Mouse (Mus musculus) limb, embryonic 14.5 days (tissue): ENCODE results near the gene Srarp. TPM values are rescaled to one million over a fixed set of nuclear protein-coding genes. Genes with fewer than 3 reads are reported as not detected.

Experiments used
- ATAC-seq: fragments of 200-750 bp; cut with Nextera tagmentation; 2 replicates; pipeline ENCODE4 v1.8.0; 2017; ENCODE audit warnings: low read depth, moderate number of reproducible peaks, moderate TSS enrichment; ENCODE audit not compliant: low FRiP score
- DNase-seq: peaks from one replicate; pipeline ENCODE4 v3.0.0-alpha.2; 2015; ENCODE audit warnings: low spot score
- H3K27ac ChIP-seq: fragments of 300-500 bp; sonication (generic); replicated peaks from 2 replicates; pipeline ENCODE4 v1.5.1; 2014; ENCODE audit warnings: low read depth, mild to moderate bottlenecking, low read length, moderate library complexity, mixed read lengths
- H3K27me3 ChIP-seq: fragments of 300-500 bp; sonication (generic); 2 replicates; pipeline ENCODE4 v1.6.1; 2014; ENCODE audit warnings: low read length, mixed read lengths; ENCODE audit not compliant: control insufficient read depth, insufficient read depth
- H3K36me3 ChIP-seq: fragments of 300-500 bp; sonication (generic); 2 replicates; pipeline ENCODE4 v1.6.1; 2014; ENCODE audit warnings: mild to moderate bottlenecking, low read length, moderate library complexity, mixed read lengths; ENCODE audit not compliant: control insufficient read depth, insufficient read depth
- H3K4me1 ChIP-seq: fragments of 300-500 bp; sonication (generic); 2 replicates; pipeline ENCODE4 v1.6.1; 2014; ENCODE audit warnings: antibody characterized with exemption, low read length, mixed read lengths; ENCODE audit not compliant: control insufficient read depth, insufficient read depth
- H3K4me2 ChIP-seq: fragments of 300-500 bp; sonication (generic); replicated peaks from 2 replicates; pipeline ENCODE4 v1.6.1; 2014; ENCODE audit warnings: low read depth, mild to moderate bottlenecking, low read length, moderate library complexity; ENCODE audit not compliant: severe bottlenecking
- H3K4me3 ChIP-seq: fragments of 300-500 bp; sonication (generic); replicated peaks from 2 replicates; pipeline ENCODE4 v1.5.1; 2014; ENCODE audit warnings: low read length
- H3K9ac ChIP-seq: fragments of 300-500 bp; sonication (generic); 2 replicates; pipeline ENCODE4 v1.6.1; 2014; ENCODE audit warnings: mild to moderate bottlenecking, low read depth, low read length, moderate library complexity; ENCODE audit not compliant: severe bottlenecking
- H3K9me3 ChIP-seq: fragments of 300-500 bp; sonication (generic); 2 replicates; pipeline ENCODE4 v1.6.1; 2016; ENCODE audit warnings: low read length; ENCODE audit not compliant: control insufficient read depth
- POLR2A ChIP-seq: fragments of 200-500 bp; IDR thresholded peaks from 2 replicates; pipeline ENCODE4 v1.8.0; 2012; ENCODE audit warnings: inconsistent platforms, mild to moderate bottlenecking, moderate library complexity, borderline replicate concordance; ENCODE audit not compliant: insufficient read depth, insufficient read length; ENCODE audit errors: extremely low read depth
- WGBS: fragments of 180-500 bp; shearing (Covaris S2); extraction: QIAGEN DNeasy Blood & Tissue Kit; methylation state at CpG from one replicate; pipeline ENCODE4 v1.1.7; 2014; 5-methylcytosine and 5-hydroxymethylcytosine counted together
- polyA plus RNA-seq, 2 experiments: library from polyadenylated mRNA; depleted of rRNA in 1 of 2; stranded (reverse) in 1 of 2; unstranded in 1 of 2; fragments of >200 nt; fragmentation: Nextera tagmentation in 1 of 2; extraction: Ambion mirVana in 1 of 2; gene quantifications; 2 replicates each; pipeline versions ENCODE4 v1.2.1 to v1.2.3; 2012 to 2014

The Srarp gene
- polyA plus RNA-seq (2012; rRNA removed) (not detected in 2 replicates), polyA plus RNA-seq (2014; fragmentation: Nextera tagmentation; extraction: Ambion mirVana) (not detected in 2 replicates)

DNA sequence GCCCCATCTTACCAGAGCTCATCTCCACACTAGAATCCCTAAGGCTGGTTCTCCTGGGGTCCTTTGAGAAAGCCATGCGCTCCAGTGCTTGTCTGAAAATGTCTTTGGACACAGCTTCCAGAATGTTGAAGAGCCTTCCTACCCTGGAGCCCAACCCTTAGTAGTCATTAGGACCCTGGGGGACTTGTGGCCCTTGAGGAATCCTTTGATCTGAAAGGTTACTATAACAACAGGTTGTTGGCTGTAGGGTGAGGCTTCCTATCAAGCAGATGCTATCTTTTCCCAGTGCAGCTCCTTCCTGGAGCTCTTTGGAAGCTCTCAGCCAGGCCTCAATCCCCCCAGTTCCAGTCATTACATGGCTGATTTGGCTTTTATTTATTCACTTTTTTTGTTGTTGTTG lies at the start of gene Srarp:
Gene Srarp (minus strand): TSS at position 132 of the 400 bp plus-strand sequence.
- DNase-seq (no peak), ATAC-seq (no peak)
- 74% methylated on average over 1 of the region's 1 CpGs for WGBS
- no peak within 1 kb of the TSS for H3K4me3 ChIP-seq
- TF ChIP-seq POLR2A = no peak
- H3K9me3 ChIP-seq = no peaks in the 10 kb centered on the region
- no peaks in the 10 kb centered on the region for H3K36me3 ChIP-seq
- no peak within 1 kb of the TSS for H3K9ac ChIP-seq
- H3K4me1 ChIP-seq = no peaks in the 10 kb centered on the region
- H3K4me2 ChIP-seq = no peak within 1 kb of the TSS
- no peaks in the 10 kb centered on the region for H3K27me3 ChIP-seq
- H3K27ac ChIP-seq = no peak within 1 kb of the TSS

GRCm38 (mm10) chr4:141484071-141484470 lies 48.2 kb upstream of the Srarp start:
- Histone ChIP-seq H3K9ac (no peak overlapping the region), H3K4me2 (no peak overlapping the region), H3K27me3 (no peaks in the 10 kb centered on the region), H3K36me3 (peaks cover 94% of the 10 kb centered on the region), H3K4me1 (no peaks in the 10 kb centered on the region), H3K27ac (no peak overlapping the region), H3K4me3 (no peak overlapping the region), H3K9me3 (no peaks in the 10 kb centered on the region)
- DNase-seq (no peak), ATAC-seq (no peak; the same call in 1 of the 2 replicates)
- WGBS = 70% methylated on average over 11 of the region's 11 CpGs
- no peak for TF ChIP-seq POLR2A

DNA sequence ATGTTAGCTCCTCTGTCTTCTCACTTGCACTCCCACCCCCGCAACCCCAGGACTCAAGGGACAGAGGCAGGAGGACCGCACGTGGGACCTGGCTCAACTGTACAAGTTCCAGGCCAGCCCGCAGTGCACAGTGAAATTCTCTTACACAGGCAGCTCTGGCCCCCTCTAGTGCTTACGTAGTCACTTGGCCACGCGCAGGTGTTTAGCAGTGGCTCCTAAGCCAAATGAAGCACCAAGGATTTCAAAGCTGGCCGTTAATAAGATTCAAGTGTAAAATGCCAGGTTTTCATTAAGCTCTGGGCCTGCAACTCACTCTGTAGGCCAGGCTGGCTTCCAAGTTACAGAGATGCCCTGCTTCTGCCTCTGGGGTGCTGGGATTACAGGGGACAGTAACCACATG lies 43.5 kb upstream of the Srarp start:
- DNase-seq = no peak
- H3K9ac ChIP-seq = no peak overlapping the region
- ATAC-seq = no peak
- no peak for TF ChIP-seq POLR2A
- H3K27me3 ChIP-seq = no peaks in the 10 kb centered on the region
- no peak overlapping the region for H3K4me3 ChIP-seq
- H3K27ac ChIP-seq = no peak overlapping the region
- peaks cover 94% of the 10 kb centered on the region for H3K36me3 ChIP-seq
- WGBS = 93% methylated on average over 8 of the region's 8 CpGs
- no peak overlapping the region for H3K4me2 ChIP-seq
- H3K9me3 ChIP-seq = no peaks in the 10 kb centered on the region
- H3K4me1 ChIP-seq = no peaks in the 10 kb centered on the region

DNA sequence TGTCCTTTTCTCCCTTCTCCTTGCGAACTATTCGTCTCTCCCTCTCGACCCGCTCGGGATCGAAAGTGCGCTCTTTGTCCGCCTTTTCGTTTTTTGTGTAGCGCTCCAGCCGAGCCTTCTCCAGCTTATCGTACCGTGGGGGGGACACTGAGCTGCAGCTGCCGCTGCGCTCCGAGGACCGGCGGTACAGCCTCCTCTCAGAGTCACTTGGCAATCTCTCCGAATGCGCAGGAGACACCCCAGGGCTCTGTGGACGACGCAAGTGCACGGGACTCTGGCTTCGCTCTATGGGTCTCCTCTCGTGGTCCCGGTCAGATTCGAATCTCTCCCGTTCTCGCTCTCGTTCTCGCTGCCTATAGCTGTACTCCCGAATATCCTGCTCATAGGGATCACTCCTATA lies 42.9 kb upstream of the Srarp start:
- Histone ChIP-seq H3K27me3 (no peaks in the 10 kb centered on the region), H3K4me2 (no peak overlapping the region), H3K4me1 (no peaks in the 10 kb centered on the region), H3K9me3 (no peaks in the 10 kb centered on the region), H3K4me3 (no peak overlapping the region), H3K9ac (no peak overlapping the region), H3K36me3 (peaks cover 94% of the 10 kb centered on the region), H3K27ac (peak overlapping the region; percentile 67)
- no peak for TF ChIP-seq POLR2A
- DNase-seq (no peak), ATAC-seq (no peak)
- WGBS = 96% methylated on average over 32 of the region's 32 CpGs

DNA sequence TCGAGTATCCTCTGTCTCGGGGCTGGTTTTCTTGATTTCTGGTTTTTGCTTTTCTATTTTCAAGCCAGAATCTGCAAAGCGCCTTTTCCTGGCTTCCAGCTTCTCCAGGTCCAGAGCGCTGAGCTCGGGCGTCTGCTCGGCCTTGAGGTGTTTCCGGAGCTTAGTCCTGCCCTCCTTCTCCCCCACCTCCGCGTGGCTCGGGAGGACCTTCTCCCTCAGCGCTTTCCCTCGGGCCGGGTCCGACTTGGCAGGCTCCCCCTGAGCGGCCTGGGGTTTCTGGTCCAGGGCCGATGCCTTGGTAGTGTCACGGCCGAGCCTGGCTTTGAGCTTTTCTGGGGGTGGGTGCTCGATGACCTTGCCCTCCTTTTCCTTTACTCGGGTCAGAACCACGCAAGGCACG lies 42.3 kb upstream of the Srarp start:
- WGBS = 88% methylated on average over 23 of the region's 23 CpGs
- DNase-seq (no peak), ATAC-seq (no peak)
- no peak for TF ChIP-seq POLR2A
- Histone ChIP-seq H3K4me2 (no peak overlapping the region), H3K9me3 (no peaks in the 10 kb centered on the region), H3K4me1 (no peaks in the 10 kb centered on the region), H3K9ac (no peak overlapping the region), H3K36me3 (peaks cover 96% of the 10 kb centered on the region), H3K4me3 (no peak overlapping the region), H3K27ac (peak overlapping the region; percentile 67), H3K27me3 (no peaks in the 10 kb centered on the region)

- H3K36me3 ChIP-seq = peaks cover 96% of the 10 kb centered on the region
- ATAC-seq (peak; percentile 64; the same call in 1 of the 2 replicates), DNase-seq (peak; percentile 49)
- WGBS = 82% methylated on average over 16 of the region's 16 CpGs
- H3K4me2 ChIP-seq = no peak overlapping the region
- peak overlapping the region; percentile 55; the same call in 1 of the 2 replicates for H3K27ac ChIP-seq
- H3K9me3 ChIP-seq = no peaks in the 10 kb centered on the region
- TF ChIP-seq POLR2A = no peak
- no peak overlapping the region for H3K9ac ChIP-seq
- H3K4me1 ChIP-seq = no peaks in the 10 kb centered on the region
- no peak overlapping the region for H3K4me3 ChIP-seq
- no peaks in the 10 kb centered on the region for H3K27me3 ChIP-seq
These were observed 41.8 kb upstream of the Srarp start for GRCm38 (mm10) chr4:141477681-141478102.
